Mouse (Mus musculus): ENCODE results near the gene Gm7358.
"Not testable (repeated sequence)": the region's sequence is repeated elsewhere in the genome, so short reads cannot be mapped to it uniquely, and the experiment has no call there.

The Gm7358 gene

DNA sequence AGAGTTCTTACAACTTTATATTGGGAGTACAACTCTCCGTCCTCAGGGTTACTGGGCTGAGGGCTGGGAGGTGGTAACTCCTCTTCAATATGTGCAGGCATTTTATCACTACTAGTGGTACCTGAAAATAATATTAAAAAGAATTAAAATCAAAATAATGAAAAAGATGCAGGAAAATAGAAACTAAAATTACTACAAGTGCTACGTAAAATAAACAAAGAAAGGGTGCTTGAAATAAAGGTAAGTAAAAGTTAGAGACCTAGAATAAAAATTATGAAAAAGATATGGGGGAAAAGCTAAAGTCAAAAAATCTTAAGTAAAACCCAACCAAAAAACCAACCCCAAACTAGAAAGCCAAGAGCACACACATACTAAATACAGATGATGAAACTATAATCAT, at the start of gene Gm7358:
Gm7358 (minus strand) TSS at position 101 of the 400 bp plus-strand sequence.
- DNase-seq (ENCODE audit: low spot score in 2 of 2), result not testable (repeated sequence)

DNA sequence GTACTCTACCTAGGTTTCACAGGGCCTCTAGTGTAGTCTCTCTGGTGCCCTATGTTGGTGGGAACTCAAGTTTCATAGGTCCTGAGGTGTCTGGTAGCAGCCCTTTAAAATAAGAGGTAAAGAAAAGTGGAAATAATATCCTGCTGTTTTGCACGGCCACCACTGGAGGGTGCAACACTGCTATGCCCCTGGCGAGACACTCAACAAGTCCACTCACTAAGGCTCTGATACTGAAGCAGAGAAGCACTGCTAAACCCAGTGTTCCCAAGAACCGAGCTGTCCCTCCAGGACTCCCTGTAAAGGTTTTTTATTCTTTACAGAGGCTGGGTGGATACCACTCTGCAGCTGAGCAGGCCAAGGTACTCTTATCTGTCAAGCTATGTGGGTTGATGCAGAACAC, 43.7 kb upstream of the Gm7358 start:
- not testable (repeated sequence) for DNase-seq (ENCODE audit: low spot score in 2 of 2)

DNA sequence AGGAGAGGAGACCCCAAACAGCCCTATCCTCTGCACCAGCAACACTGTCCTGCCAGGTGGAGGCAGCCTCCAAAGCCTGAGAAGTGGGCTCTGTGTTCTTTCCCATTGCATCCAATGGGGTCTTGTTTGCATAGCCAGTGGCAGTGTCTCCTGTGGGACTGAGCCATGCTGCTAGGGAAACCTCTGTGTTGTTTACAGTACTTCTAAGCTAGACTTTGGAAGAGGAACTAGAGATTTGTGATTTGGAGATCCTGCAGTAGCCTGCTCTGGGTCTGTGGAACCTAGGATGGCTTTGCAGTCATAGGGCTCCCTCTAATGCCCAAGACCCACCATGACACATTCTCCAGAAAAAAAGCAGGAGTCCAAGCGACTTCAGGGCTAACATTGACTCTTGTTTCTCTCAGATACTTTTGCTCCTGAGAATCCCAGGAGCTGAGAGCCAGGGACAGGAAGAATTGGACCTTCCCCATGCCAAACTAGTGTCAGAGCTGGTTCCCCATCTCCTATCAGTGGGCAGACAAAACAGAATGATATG, 42.2 kb upstream of the Gm7358 start:
- DNase-seq (ENCODE audit: low spot score in 2 of 2), result not testable (repeated sequence)

DNA sequence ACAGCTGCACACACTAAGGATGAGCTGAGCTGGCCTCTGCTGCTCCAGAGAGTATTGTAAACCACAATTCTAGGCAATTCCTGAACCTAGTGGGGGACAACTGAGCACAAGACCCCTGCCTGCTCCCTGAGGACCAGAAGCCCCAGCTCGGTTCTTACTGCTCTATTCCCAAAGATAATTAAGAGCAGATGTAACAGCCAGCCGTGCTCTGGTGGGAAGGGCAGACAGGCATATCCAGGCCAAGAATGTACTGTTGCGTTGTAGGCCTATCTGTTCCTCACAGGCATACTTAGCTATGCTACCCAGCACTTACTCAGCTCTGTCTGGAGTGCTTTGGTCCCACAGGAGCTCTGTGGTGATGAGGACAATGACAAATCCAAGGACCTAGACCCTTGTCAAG, 40.6 kb upstream of the Gm7358 start:
- DNase-seq (ENCODE audit: low spot score in 2 of 2), result not testable (repeated sequence)

DNA sequence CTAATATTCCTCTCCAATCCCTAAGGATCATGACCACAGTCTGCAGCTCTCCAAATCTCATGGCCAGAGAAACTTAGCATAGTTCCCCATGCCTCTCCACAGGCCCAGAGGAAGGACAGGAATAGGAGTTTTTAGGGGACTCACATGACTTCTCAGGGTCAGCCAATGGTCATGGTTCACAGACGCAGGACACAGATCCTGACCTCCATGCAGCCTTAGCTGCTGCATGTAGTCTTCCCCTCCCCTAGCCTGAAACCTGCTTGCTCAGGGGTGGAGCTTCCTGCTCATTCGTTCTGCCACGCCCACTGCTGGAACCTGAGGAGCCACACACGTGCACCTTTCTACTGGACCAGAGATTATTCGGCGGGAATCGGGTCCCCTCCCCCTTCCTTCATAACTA, 34.8 kb upstream of the Gm7358 start:
- DNase-seq (ENCODE audit: low spot score in 2 of 2), result not testable (repeated sequence)

DNA sequence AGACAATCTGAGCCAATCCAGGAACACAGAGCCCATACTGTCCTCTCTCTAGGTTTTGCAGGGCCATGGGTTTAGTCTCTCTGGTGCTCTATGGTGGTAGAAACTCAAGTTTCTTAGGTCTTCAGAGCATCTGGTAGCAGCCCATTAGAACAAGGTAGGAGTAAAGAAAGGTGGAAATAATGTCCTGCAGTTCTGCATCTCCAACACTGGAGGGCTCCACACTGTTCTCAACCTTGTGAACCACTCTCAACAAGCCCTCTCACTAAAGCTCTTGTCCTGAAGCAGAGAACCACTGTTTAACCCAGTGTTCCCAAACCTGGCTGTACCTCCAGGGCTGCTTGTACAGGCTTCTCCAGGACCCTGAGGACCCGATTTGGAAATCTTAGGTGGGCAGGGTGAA, 27.3 kb upstream of the Gm7358 start:
- not testable (repeated sequence) for DNase-seq (ENCODE audit: low spot score in 2 of 2)

DNA sequence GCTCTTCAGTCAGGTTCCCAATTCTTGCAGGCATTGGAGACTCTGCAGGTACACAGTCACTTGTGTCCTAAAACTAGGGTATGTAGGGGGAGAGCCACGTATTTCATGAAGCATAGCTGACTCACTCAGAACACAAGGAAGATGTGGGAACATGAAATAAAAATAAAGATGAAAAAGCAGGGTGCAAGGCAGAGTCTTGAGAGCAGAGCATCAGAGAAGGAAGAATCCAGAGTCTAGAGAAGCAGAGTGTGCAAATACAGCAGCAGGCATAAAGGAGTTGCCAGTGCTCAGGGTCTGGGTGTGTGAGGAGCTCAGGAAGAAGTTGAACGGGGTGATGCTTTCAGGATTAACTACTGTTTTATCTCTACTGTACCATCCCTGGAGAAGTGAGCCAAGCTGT, 17.5 kb downstream of the Gm7358 start:
- DNase-seq (ENCODE audit: low spot score in 2 of 2), result not testable (repeated sequence)

DNA sequence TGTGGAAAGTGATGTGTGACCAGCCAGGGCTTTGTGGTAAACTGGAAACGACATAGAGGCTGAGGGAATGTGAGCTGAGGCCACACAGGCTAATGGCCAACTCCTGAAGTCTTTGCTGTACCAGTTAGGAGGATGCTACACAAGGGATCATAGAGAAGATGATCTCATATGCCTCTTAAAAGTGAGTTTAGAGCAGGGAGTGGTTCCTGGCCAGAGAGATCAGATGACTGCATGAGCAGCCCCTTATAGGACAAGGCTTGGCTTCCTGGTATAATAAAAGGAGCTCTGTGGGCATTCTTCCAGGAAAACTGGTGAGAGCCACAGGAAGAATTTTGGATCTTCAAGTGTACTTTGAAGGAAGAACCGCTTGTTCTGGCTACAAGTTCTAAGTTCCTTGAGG, 22.3 kb downstream of the Gm7358 start:
- DNase-seq (ENCODE audit: low spot score in 2 of 2), result not testable (repeated sequence)

DNA sequence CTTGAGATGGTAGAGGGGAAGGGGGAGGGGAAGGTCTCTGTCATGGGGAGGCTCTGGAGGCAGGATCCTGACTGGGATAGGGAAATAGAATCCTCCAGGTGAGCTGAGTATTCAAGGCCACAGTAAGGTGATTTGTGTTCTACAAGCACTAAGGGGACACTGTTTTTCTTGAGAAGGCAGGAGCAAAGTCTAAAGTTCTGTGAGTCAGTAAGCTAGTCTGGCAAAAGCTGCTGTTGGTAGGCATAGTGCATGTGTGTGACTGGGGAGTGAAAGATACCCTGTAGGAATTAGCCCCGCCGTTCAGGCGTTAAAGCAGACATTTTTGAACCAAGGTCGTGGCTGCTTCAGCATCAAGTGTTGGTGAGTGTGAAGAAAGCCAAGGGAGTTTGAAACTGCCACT, 23.2 kb downstream of the Gm7358 start:
- not testable (repeated sequence) for DNase-seq (ENCODE audit: low spot score in 2 of 2)

Measured in right cerebral cortex, postnatal 10 days (tissue).